Mouse (Mus musculus) liver, adult 2 months (tissue): ENCODE measurements around the gene Pde4d. TPM values are rescaled to one million over a fixed set of nuclear protein-coding genes. Genes with fewer than 3 reads are reported as not detected.

Source experiments
- DNase-seq: peaks from one replicate; pipeline ENCODE4 v3.0.0-alpha.2; 2011; ENCODE audit warnings: low read depth, low spot score; ENCODE audit errors: extremely low read depth
- H3K27ac ChIP-seq: fragments of 200-500 bp; replicated peaks from 2 replicates; pipeline ENCODE4 v1.5.1; 2012; ENCODE audit warnings: low read depth, mild to moderate bottlenecking, control low read depth, inconsistent platforms, low read length; ENCODE audit not compliant: insufficient read depth
- H3K27me3 ChIP-seq: fragments of 200-500 bp; 2 replicates; pipeline ENCODE4 v1.6.1; 2012; ENCODE audit warnings: mild to moderate bottlenecking, moderate library complexity, low read length, inconsistent platforms; ENCODE audit not compliant: control insufficient read depth, insufficient read depth
- H3K36me3 ChIP-seq: fragments of 200-500 bp; 2 replicates; pipeline ENCODE4 v1.6.1; 2012; ENCODE audit warnings: low read length, inconsistent platforms; ENCODE audit not compliant: control insufficient read depth, insufficient read depth
- H3K4me1 ChIP-seq: fragments of 200-500 bp; 2 replicates; pipeline ENCODE4 v1.6.1; 2011; ENCODE audit warnings: low read length; ENCODE audit not compliant: control insufficient read depth, insufficient read depth
- H3K4me3 ChIP-seq: fragments of 200-500 bp; 2 replicates; pipeline ENCODE4 v1.5.1; 2011; ENCODE audit warnings: low read depth, mild to moderate bottlenecking, control low read depth, low read length, moderate library complexity; ENCODE audit not compliant: insufficient read depth
- H3K79me2 ChIP-seq: fragments of 200-500 bp; 2 replicates; pipeline ENCODE4 v1.6.1; 2012; ENCODE audit warnings: inconsistent platforms, mild to moderate bottlenecking, low read length, moderate library complexity; ENCODE audit not compliant: control insufficient read depth, insufficient read depth
- H3K9ac ChIP-seq: fragments of 200-500 bp; 2 replicates; pipeline ENCODE4 v1.6.1; 2012; ENCODE audit warnings: low read depth, mild to moderate bottlenecking, control low read depth, inconsistent platforms, low read length
- CTCF ChIP-seq: fragments of 200-500 bp; IDR thresholded peaks from 2 replicates; pipeline ENCODE4 v1.5.1; 2011; ENCODE audit warnings: low read depth, low read length, control low read depth
- POLR2A ChIP-seq: fragments of 200-500 bp; IDR thresholded peaks from 2 replicates; pipeline ENCODE4 v1.6.1; 2011; ENCODE audit warnings: low read length, control low read depth; ENCODE audit not compliant: insufficient read depth; ENCODE audit errors: extremely low read depth
- WGBS: fragments of 180-500 bp; shearing (Covaris S2); methylation state at CpG from one replicate; pipeline ENCODE4 v1.1.7; 2018; 5-methylcytosine and 5-hydroxymethylcytosine counted together
- polyA plus RNA-seq: library from polyadenylated mRNA; depleted of rRNA; stranded (reverse); fragments of >200 nt; gene quantifications from 2 replicates; pipeline ENCODE4 v1.2.3, GENCODE M21; 2012
- total RNA-seq: library from RNA; depleted of rRNA; stranded (reverse); fragments of >200 nt; gene quantifications from 2 replicates; pipeline ENCODE4 v1.2.3, GENCODE M21; 2014

The Pde4d gene
- total and polyA plus RNA-seq, 2 experiments, result 2.3 to 13.6 TPM

- Histone ChIP-seq H3K9ac (no peak overlapping the region), H3K4me3 (no peak overlapping the region), H3K4me1 (peaks cover 4% of the 10 kb centered on the region), H3K27me3 (peaks cover 3% of the 10 kb centered on the region; the same call in 1 of the 2 replicates), H3K79me2 (peaks cover 4% of the 10 kb centered on the region; the same call in 1 of the 2 replicates), H3K36me3 (no peaks in the 10 kb centered on the region), H3K27ac (no peak overlapping the region)
- WGBS, result 98% methylated on average over 4 of the region's 4 CpGs
- TF ChIP-seq POLR2A, result no peak
- TF ChIP-seq CTCF, result no peak
- DNase-seq, result no peak
These were observed 1456.7 kb downstream of the Pde4d start for GRCm38 (mm10) chr13:109906342-109906888.

DNA sequence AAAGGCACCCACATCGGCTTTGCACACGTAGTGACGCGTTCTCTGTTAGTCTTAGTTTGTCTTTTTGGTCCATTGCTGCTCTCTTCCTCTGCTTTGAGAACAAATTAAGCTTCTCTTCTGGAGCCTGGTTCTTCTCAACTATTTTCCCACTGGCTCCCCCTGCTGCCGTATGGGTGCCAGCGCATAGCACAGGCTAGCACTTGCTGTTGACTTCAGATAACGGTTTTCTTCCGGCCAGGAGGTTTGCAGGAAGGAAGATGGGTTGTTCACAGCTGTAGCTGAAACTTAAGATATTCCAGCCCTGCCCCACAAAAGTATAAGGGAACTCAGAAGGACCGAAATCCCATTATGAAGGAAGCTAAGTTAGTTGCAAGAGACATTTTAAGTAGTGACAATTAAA is 1457.9 kb downstream of the Pde4d start:
- 24% methylated on average over 9 of the region's 9 CpGs for WGBS
- H3K27ac ChIP-seq, result no peak overlapping the region
- TF ChIP-seq CTCF, result peak; percentile 91
- no peak for TF ChIP-seq POLR2A

GRCm38 (mm10) chr13:109908386-109908785 is 1458.6 kb downstream of the Pde4d start:
- TF ChIP-seq POLR2A, result no peak
- no peak for TF ChIP-seq CTCF
- peaks cover 4% of the 10 kb centered on the region; the same call in 1 of the 2 replicates for H3K79me2 ChIP-seq
- WGBS, result 43% methylated on average over 3 of the region's 3 CpGs
- no peaks in the 10 kb centered on the region for H3K36me3 ChIP-seq
- H3K4me3 ChIP-seq, result no peak overlapping the region
- 0 out of 2 replicates have a peak, but pooled peaks cover 3% of the 10 kb centered on the region for H3K4me1 ChIP-seq
- H3K27ac ChIP-seq, result no peak overlapping the region
- no peak overlapping the region for H3K9ac ChIP-seq
- DNase-seq, result peak; percentile 46
- peaks cover 1% of the 10 kb centered on the region; the same call in 1 of the 2 replicates for H3K27me3 ChIP-seq

More for the DNA sequence above, 1457.9 kb downstream of the Pde4d start:
- peaks cover 4% of the 10 kb centered on the region; the same call in 1 of the 2 replicates for H3K79me2 ChIP-seq
- DNase-seq, result peak; percentile 45
- no peaks in the 10 kb centered on the region for H3K36me3 ChIP-seq
- no peak overlapping the region for H3K9ac ChIP-seq
- H3K27me3 ChIP-seq, result peaks cover 3% of the 10 kb centered on the region; the same call in 1 of the 2 replicates
- H3K4me1 ChIP-seq, result 0 out of 2 replicates have a peak, but pooled peaks cover 3% of the 10 kb centered on the region
- H3K4me3 ChIP-seq, result no peak overlapping the region

DNA sequence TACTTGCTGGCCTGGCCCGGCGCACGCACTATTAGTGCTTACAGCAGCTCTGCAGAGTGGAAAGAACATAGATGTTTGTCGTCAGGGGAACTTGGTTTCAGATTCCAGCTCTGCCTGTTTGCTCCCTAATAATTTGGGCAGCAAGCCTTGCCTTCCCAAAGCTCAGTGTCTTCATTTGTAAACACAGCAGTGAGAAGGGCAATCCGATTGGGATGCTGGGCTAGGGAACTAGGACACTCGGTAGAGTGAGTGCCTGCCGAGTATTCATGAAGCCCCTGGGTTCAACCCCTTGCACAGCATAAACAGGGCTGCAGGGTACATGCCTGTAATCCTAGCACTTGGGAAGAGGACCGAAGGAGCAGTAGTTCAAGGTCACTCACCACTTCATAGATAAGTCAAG is 1459.4 kb downstream of the Pde4d start:
- Histone ChIP-seq H3K36me3 (no peaks in the 10 kb centered on the region), H3K79me2 (peaks cover 4% of the 10 kb centered on the region; the same call in 1 of the 2 replicates), H3K27me3 (no peaks in the 10 kb centered on the region), H3K27ac (no peak overlapping the region), H3K4me1 (no peaks in the 10 kb centered on the region), H3K9ac (no peak overlapping the region), H3K4me3 (no peak overlapping the region)
- 51% methylated on average over 8 of the region's 8 CpGs for WGBS
- DNase-seq, result no peak
- TF ChIP-seq CTCF (no peak), POLR2A (no peak)

- Histone ChIP-seq H3K4me1 (peaks cover 2% of the 10 kb centered on the region), H3K27ac (no peak overlapping the region), H3K27me3 (no peaks in the 10 kb centered on the region), H3K79me2 (peaks cover 4% of the 10 kb centered on the region; the same call in 1 of the 2 replicates), H3K9ac (no peak overlapping the region), H3K4me3 (no peak overlapping the region), H3K36me3 (no peaks in the 10 kb centered on the region)
- WGBS, result 77% methylated on average over 8 of the region's 8 CpGs
- no peak for DNase-seq
- no peak for TF ChIP-seq CTCF
- TF ChIP-seq POLR2A, result no peak
These were observed 1461.2 kb downstream of the Pde4d start for GRCm38 (mm10) chr13:109910915-109911314.

- WGBS, result 94% methylated on average over 4 of the region's 4 CpGs
- TF ChIP-seq POLR2A (no peak), CTCF (no peak)
- Histone ChIP-seq H3K27ac (no peak overlapping the region), H3K36me3 (no peaks in the 10 kb centered on the region), H3K9ac (no peak overlapping the region), H3K79me2 (peaks cover 4% of the 10 kb centered on the region; the same call in 1 of the 2 replicates), H3K4me3 (no peak overlapping the region), H3K27me3 (no peaks in the 10 kb centered on the region), H3K4me1 (peaks cover 2% of the 10 kb centered on the region)
- DNase-seq, result no peak
These were observed 1462.9 kb downstream of the Pde4d start for GRCm38 (mm10) chr13:109912635-109913034.
